Mouse (Mus musculus) hindlimb bud, embryonic 11.5 days (tissue): Measurements from ENCODE around the gene Edrf1.
A peak's percentile ranks its signal among the peaks of the same experiment; 100 is the strongest.

Source experiments
- DNase-seq: peaks from one replicate; pipeline ENCODE4 v3.0.0-alpha.2; 2012; ENCODE audit warnings: low read depth, low spot score; ENCODE audit errors: extremely low spot score

Gene Edrf1

GRCm38 (mm10) chr7:133637361-133638305, at the start of gene Edrf1:
Edrf1 (plus strand) TSS chr7:133637543.
- peak; percentile 99 for DNase-seq

- no peak for DNase-seq
Observed at GRCm38 (mm10) chr7:133591750-133592149, 45.6 kb upstream of the Edrf1 start.

- DNase-seq, result no peak
Observed at GRCm38 (mm10) chr7:133600558-133600957, 36.8 kb upstream of the Edrf1 start.

- no peak for DNase-seq
Observed at GRCm38 (mm10) chr7:133602058-133602457, 35.3 kb upstream of the Edrf1 start, which contains the start of gene Tex36. Tex36 (minus strand) TSS chr7:133602158.

GRCm38 (mm10) chr7:133603156-133603555, 34.2 kb upstream of the Edrf1 start:
- no peak for DNase-seq

GRCm38 (mm10) chr7:133604427-133605081, 32.8 kb upstream of the Edrf1 start:
- DNase-seq, result no peak

- DNase-seq, result no peak
Observed at GRCm38 (mm10) chr7:133607331-133607730, 30.0 kb upstream of the Edrf1 start.

GRCm38 (mm10) chr7:133607883-133608575, 29.3 kb upstream of the Edrf1 start:
- no peak for DNase-seq

- DNase-seq, result no peak
Observed at GRCm38 (mm10) chr7:133608631-133609340, 28.6 kb upstream of the Edrf1 start.

- DNase-seq, result no peak
Observed at GRCm38 (mm10) chr7:133609585-133609984, 27.8 kb upstream of the Edrf1 start.

- DNase-seq, result no peak
Observed at GRCm38 (mm10) chr7:133612981-133613380, 24.4 kb upstream of the Edrf1 start.

- DNase-seq, result no peak
Observed at GRCm38 (mm10) chr7:133620721-133621120, 16.6 kb upstream of the Edrf1 start.

- no peak for DNase-seq
Observed at GRCm38 (mm10) chr7:133623226-133623625, 14.1 kb upstream of the Edrf1 start.

GRCm38 (mm10) chr7:133627184-133627936, 10.0 kb upstream of the Edrf1 start:
- DNase-seq, result no peak

- no peak for DNase-seq
Observed at GRCm38 (mm10) chr7:133630821-133631220, 6.5 kb upstream of the Edrf1 start.

- no peak for DNase-seq
Observed at GRCm38 (mm10) chr7:133632476-133632875, 4.9 kb upstream of the Edrf1 start.

- DNase-seq, result peak; percentile 97
Observed at GRCm38 (mm10) chr7:133634932-133635650, 2.3 kb upstream of the Edrf1 start.

- peak; percentile 87 for DNase-seq
Observed at GRCm38 (mm10) chr7:133636738-133637352, 498 bp upstream of the Edrf1 start.

- DNase-seq, result no peak
Observed at GRCm38 (mm10) chr7:133638306-133638705, 963 bp downstream of the Edrf1 start.
